Mouse (Mus musculus) pancreas, adult 10 weeks (tissue): ENCODE measurements around the gene Kat8. TPM values are rescaled to one million over a fixed set of nuclear protein-coding genes. Genes with fewer than 3 reads are reported as not detected.

Source experiments
- polyA plus RNA-seq: library from polyadenylated mRNA; stranded (reverse); fragments of 350-450 nt; fragmentation: Illumina TruSeq; extraction: RNeasy Lipid Tissue Mini Kit (QIAGEN cat#74804); gene quantifications from one replicate; pipeline ENCODE4 v1.2.3, GENCODE M21; 2015; ENCODE audit warnings: low read depth, low replicate concordance; ENCODE audit not compliant: insufficient read depth

Gene Kat8
- 8.2 TPM for polyA plus RNA-seq

GRCm38 (mm10) chr7:127912190-127912871 is at the start of gene Kat8:
Kat8 (plus strand) TSS chr7:127912516.

GRCm38 (mm10) chr7:127876041-127876466 is 36.3 kb upstream of the Kat8 start, which contains the start of gene Zfp646:
Zfp646 (plus strand) TSS chr7:127876221.

GRCm38 (mm10) chr7:127876467-127877348 is 35.6 kb upstream of the Kat8 start, which contains the start of gene Zfp668:
Zfp668 (minus strand) TSS chr7:127876828.

GRCm38 (mm10) chr7:127890798-127891197 is 21.5 kb upstream of the Kat8 start, which contains the start of gene Prss53:
Prss53 (minus strand) TSS chr7:127890970.

GRCm38 (mm10) chr7:127895442-127895841 is 16.9 kb upstream of the Kat8 start, which contains the start of the genes Gm21974 and Vkorc1:
Gm21974 (minus strand) TSS chr7:127895454.
Vkorc1 (minus strand) TSS chr7:127895617.

GRCm38 (mm10) chr7:127903971-127904796 is 8.1 kb upstream of the Kat8 start, which contains the start of gene Bckdk:
Bckdk (plus strand) TSS chr7:127904082.

GRCm38 (mm10) chr7:127929923-127930322 is 17.6 kb downstream of the Kat8 start, which contains the start of gene Prss8:
Prss8 (minus strand) TSS chr7:127930104.

GRCm38 (mm10) chr7:127946470-127947023 is 34.2 kb downstream of the Kat8 start, which contains the start of gene Prss36:
Prss36 (minus strand) TSS chr7:127946725.

GRCm38 (mm10) chr7:127967004-127967921 is 54.9 kb downstream of the Kat8 start, which contains the start of gene Fus:
Fus (plus strand) TSS chr7:127967457.

Other genes starting within 250 kb of the Kat8 start
- 12.7 TPM for gene Bcl7c, start 203.6 kb upstream of the Kat8 start, polyA plus RNA-seq
- gene Ctf1, start 199.8 kb upstream of the Kat8 start, polyA plus RNA-seq = 1.5 TPM
- gene Ctf2, start 180.3 kb upstream of the Kat8 start, polyA plus RNA-seq = not detected
- gene Fbxl19, start 168.0 kb upstream of the Kat8 start, polyA plus RNA-seq = 3.7 TPM
- 5.9 TPM for gene Orai3, start 142.7 kb upstream of the Kat8 start, polyA plus RNA-seq
- 5.8 TPM for gene Setd1a, start 135.8 kb upstream of the Kat8 start, polyA plus RNA-seq
- 1.5 TPM for gene Gm49388, start 126.9 kb upstream of the Kat8 start, polyA plus RNA-seq
- gene Hsd3b7, start 111.9 kb upstream of the Kat8 start, polyA plus RNA-seq = 26.3 TPM
- 32.5 TPM for gene Stx4a, start 88.2 kb upstream of the Kat8 start, polyA plus RNA-seq
- 0.92 TPM for gene Stx1b, start 88.0 kb upstream of the Kat8 start, polyA plus RNA-seq
- gene Zfp646, start 36.3 kb upstream of the Kat8 start, polyA plus RNA-seq = 6.2 TPM
- gene Zfp668, start 35.7 kb upstream of the Kat8 start, polyA plus RNA-seq = 0.57 TPM
- 34.6 TPM for gene Prss53, start 21.5 kb upstream of the Kat8 start, polyA plus RNA-seq
- not detected for gene Gm21974, start 17.1 kb upstream of the Kat8 start, polyA plus RNA-seq
- gene Vkorc1, start 16.9 kb upstream of the Kat8 start, polyA plus RNA-seq = 46.0 TPM
- gene Bckdk, start 8.4 kb upstream of the Kat8 start, polyA plus RNA-seq = 50.9 TPM
- 37.0 TPM for gene Prss8, start 17.6 kb downstream of the Kat8 start, polyA plus RNA-seq
- 7.1 TPM for gene Prss36, start 34.2 kb downstream of the Kat8 start, polyA plus RNA-seq
- 87.1 TPM for gene Fus, start 54.9 kb downstream of the Kat8 start, polyA plus RNA-seq
- 2.8 TPM for gene Pycard, start 81.4 kb downstream of the Kat8 start, polyA plus RNA-seq
- not detected for gene Trim72, start 91.4 kb downstream of the Kat8 start, polyA plus RNA-seq
- gene Itgam, start 150.1 kb downstream of the Kat8 start, polyA plus RNA-seq = 2.1 TPM
- not detected for gene Gm49368, start 150.2 kb downstream of the Kat8 start, polyA plus RNA-seq
- 0.70 TPM for gene Itgax, start 217.0 kb downstream of the Kat8 start, polyA plus RNA-seq
- gene Itgad, start 241.9 kb downstream of the Kat8 start, polyA plus RNA-seq = not detected